ENCODE assay signal across 24 mouse cellular contexts in genomic region chr4:144961696-144962095, GRCm38 (mm10).
DNase-seq lines count a peak whose midpoint lies in the region; ATAC-seq and TF ChIP-seq lines count a peak whose summit lies in the region.
"Had no signal": no experiment of that assay in that cellular context is flagged by ENCODE, and none has a peak within 500 bp of the region (broad histone marks: within the 10 kb centered on the region; RNA-seq: fewer than 3 reads in every experiment).

No protein-coding gene starts in this region.

- H3K4me1 ChIP-seq in intestine, postnatal 0 days (replicated peaks; ENCODE audit: control insufficient read depth, insufficient read depth, low read length): peaks cover 3% of the 10 kb centered on the region; the same call in 1 of the 2 replicates
- peaks cover 11% of the 10 kb centered on the region; the same call in 1 of the 2 replicates for H3K4me1 ChIP-seq in intestine, embryonic 15.5 days (replicated peaks)
- peaks cover 13% of the 10 kb centered on the region; the same call in 1 of the 2 replicates for H3K4me1 ChIP-seq in liver, embryonic 13.5 days (replicated peaks)
- H3K4me1 ChIP-seq in stomach, postnatal 0 days (replicated peaks; ENCODE audit: control insufficient read depth, insufficient read depth): no peaks in the 10 kb centered on the region
- H3K4me1 ChIP-seq: forebrain, embryonic 13.5 days; hindbrain, embryonic 13.5 days had no signal

- H3K4me2 ChIP-seq in intestine, postnatal 0 days (replicated peaks; ENCODE audit: low read depth): no peak overlapping the region
- H3K4me2 ChIP-seq in intestine, embryonic 15.5 days (replicated peaks): no peak overlapping the region
- H3K4me2 ChIP-seq in liver, embryonic 13.5 days: 0 out of 2 replicates have a peak overlapping the region, but pooled peaks have one; percentile 3
- no peak overlapping the region for H3K4me2 ChIP-seq in stomach, postnatal 0 days (replicated peaks; ENCODE audit: low read depth)
- H3K4me2 ChIP-seq: embryonic facial prominence, embryonic 13.5 days; forebrain, embryonic 13.5 days; heart, embryonic 15.5 days; hindbrain, embryonic 13.5 days had no signal

- H3K9me3 ChIP-seq in intestine, postnatal 0 days (ENCODE audit: control insufficient read depth): no peaks in the 10 kb centered on the region
- H3K9me3 ChIP-seq in intestine, embryonic 15.5 days: no peaks in the 10 kb centered on the region
- H3K9me3 ChIP-seq in liver, embryonic 13.5 days (replicated peaks): no peaks in the 10 kb centered on the region
- H3K9me3 ChIP-seq in stomach, postnatal 0 days (ENCODE audit: control insufficient read depth, low read length): no peaks in the 10 kb centered on the region
- H3K9me3 ChIP-seq: embryonic facial prominence, embryonic 13.5 days; forebrain, embryonic 13.5 days; heart, embryonic 10.5 days; heart, embryonic 15.5 days; hindbrain, embryonic 13.5 days had no signal

- DNase-seq in liver, embryonic 13.5 days: no peak
- no peak for DNase-seq in liver
- peak; percentile 0 for DNase-seq in ovary, postnatal 36 days (ENCODE audit: low spot score)
- no peak for DNase-seq in ovary, postnatal 10 days (ENCODE audit: low spot score)
- DNase-seq in stomach, postnatal 0 days (ENCODE audit: low spot score): no peak
- DNase-seq in urinary bladder, postnatal 25 days (ENCODE audit: low spot score): no peak
- DNase-seq: adrenal gland, postnatal 14 days; cerebellum, adult 11-12 months; cerebellum, adult 9-10 months; cerebellum, postnatal 25 days; forebrain, postnatal 0 days; gastrocnemius, postnatal 36 days; heart, postnatal 14 days had no signal

- 47% methylated on average over 3 of the region's 3 CpGs for WGBS in intestine, postnatal 0 days
- 86% methylated on average over 3 of the region's 3 CpGs for WGBS in intestine, embryonic 15.5 days
- WGBS in liver, embryonic 13.5 days (ENCODE audit: insufficient replicate concordance): 67% methylated on average over 3 of the region's 3 CpGs
- WGBS in stomach, postnatal 0 days: 64% methylated on average over 3 of the region's 3 CpGs

- H3K36me3 ChIP-seq in intestine, postnatal 0 days (ENCODE audit: control insufficient read depth, insufficient read depth): no peaks in the 10 kb centered on the region
- H3K36me3 ChIP-seq in intestine, embryonic 15.5 days: no peaks in the 10 kb centered on the region
- H3K36me3 ChIP-seq in liver, embryonic 13.5 days: no peaks in the 10 kb centered on the region
- H3K36me3 ChIP-seq in stomach, postnatal 0 days (ENCODE audit: control insufficient read depth, insufficient read depth, low read length): no peaks in the 10 kb centered on the region
- H3K36me3 ChIP-seq: embryonic facial prominence, embryonic 13.5 days; heart, embryonic 10.5 days; heart, embryonic 15.5 days; hindbrain, embryonic 13.5 days had no signal

- H3K4me3 ChIP-seq in intestine, postnatal 0 days (ENCODE audit: low read depth, low read length): no peak overlapping the region
- no peak overlapping the region for H3K4me3 ChIP-seq in intestine, embryonic 15.5 days (replicated peaks)
- no peak overlapping the region for H3K4me3 ChIP-seq in liver, embryonic 13.5 days (replicated peaks)
- H3K4me3 ChIP-seq in stomach, postnatal 0 days (ENCODE audit: low read depth, low read length): no peak overlapping the region
- H3K4me3 ChIP-seq: embryonic facial prominence, embryonic 13.5 days; forebrain, embryonic 13.5 days; heart, embryonic 10.5 days; heart, embryonic 15.5 days; hindbrain, embryonic 13.5 days had no signal

- H3K9ac ChIP-seq in intestine, postnatal 0 days (ENCODE audit: low read depth, low read length): no peak overlapping the region
- H3K9ac ChIP-seq in intestine, embryonic 15.5 days: no peak overlapping the region
- no peak overlapping the region for H3K9ac ChIP-seq in liver, embryonic 13.5 days
- H3K9ac ChIP-seq in stomach, postnatal 0 days (ENCODE audit: low read length): no peak overlapping the region
- H3K9ac ChIP-seq: embryonic facial prominence, embryonic 13.5 days; forebrain, embryonic 13.5 days; forebrain, postnatal 0 days; heart, embryonic 15.5 days; hindbrain, embryonic 13.5 days had no signal

- no peak for TF ChIP-seq EP300 in stomach, postnatal 0 days (optimal IDR thresholded peaks at IDR 0.05)

- H3K27ac ChIP-seq in intestine, postnatal 0 days (ENCODE audit: low read depth, low read length): peak overlapping the region; percentile 21; the same call in 1 of the 2 replicates
- no peak overlapping the region for H3K27ac ChIP-seq in intestine, embryonic 15.5 days
- peak overlapping the region; percentile 78; the same call in 1 of the 2 replicates for H3K27ac ChIP-seq in liver, embryonic 13.5 days
- peak overlapping the region; percentile 84 for H3K27ac ChIP-seq in stomach, postnatal 0 days (replicated peaks)
- H3K27ac ChIP-seq: embryonic facial prominence, embryonic 13.5 days; forebrain, embryonic 13.5 days; heart, embryonic 10.5 days; heart, embryonic 15.5 days; hindbrain, embryonic 13.5 days; hindbrain, postnatal 0 days had no signal

- TF ChIP-seq CTCF in intestine, postnatal 0 days (IDR thresholded peaks at IDR 0.05; ENCODE audit: low read depth): no peak
- TF ChIP-seq CTCF in stomach, postnatal 0 days (IDR thresholded peaks at IDR 0.05; ENCODE audit: low read depth): no peak

- H3K27me3 ChIP-seq in intestine, postnatal 0 days (replicated peaks; ENCODE audit: control insufficient read depth, insufficient read depth, low read length): no peaks in the 10 kb centered on the region
- no peaks in the 10 kb centered on the region for H3K27me3 ChIP-seq in intestine, embryonic 15.5 days (replicated peaks)
- no peaks in the 10 kb centered on the region for H3K27me3 ChIP-seq in liver, embryonic 13.5 days
- H3K27me3 ChIP-seq in stomach, postnatal 0 days (ENCODE audit: control insufficient read depth, insufficient read depth, low read length): no peaks in the 10 kb centered on the region
- H3K27me3 ChIP-seq: CH12.LX; embryonic facial prominence, embryonic 13.5 days; forebrain, embryonic 13.5 days; heart, embryonic 15.5 days; hindbrain, embryonic 13.5 days; Patski had no signal

- no peak for ATAC-seq in intestine, postnatal 0 days
- ATAC-seq in intestine, embryonic 15.5 days: no peak
- no peak for ATAC-seq in liver, embryonic 13.5 days (ENCODE audit: low read depth)
- peak; percentile 43; the same call in 1 of the 2 replicates for ATAC-seq in stomach, postnatal 0 days (ENCODE audit: low FRiP score, low TSS enrichment)
- ATAC-seq: activated CD4-positive, CD25-positive, alpha-beta regulatory T cell, adult 4 months; forebrain, embryonic 13.5 days; forebrain, postnatal 0 days; hindbrain, postnatal 0 days had no signal
